Mouse (Mus musculus) neural tube, embryonic 15.5 days (tissue): ENCODE results near the gene Pif1. TPM values are rescaled to one million over a fixed set of nuclear protein-coding genes. Genes with fewer than 3 reads are reported as not detected.

Experiments
- ATAC-seq: fragments of 200-750 bp; cut with Nextera tagmentation; 2 replicates; pipeline ENCODE4 v1.8.0; 2017; ENCODE audit warnings: mild to moderate bottlenecking, moderate TSS enrichment, moderate library complexity; ENCODE audit not compliant: low FRiP score
- H3K27ac ChIP-seq: fragments of 300-500 bp; sonication (generic); replicated peaks from 2 replicates; pipeline ENCODE4 v1.5.1; 2015; ENCODE audit warnings: mild to moderate bottlenecking, inconsistent platforms
- H3K27me3 ChIP-seq: fragments of 300-500 bp; sonication (generic); replicated peaks from 2 replicates; pipeline ENCODE4 v1.6.1; 2015; ENCODE audit warnings: inconsistent platforms
- H3K36me3 ChIP-seq: fragments of 300-500 bp; sonication (generic); 2 replicates; pipeline ENCODE4 v1.6.1; 2015; ENCODE audit warnings: inconsistent platforms
- H3K4me1 ChIP-seq: fragments of 300-500 bp; sonication (generic); 2 replicates; pipeline ENCODE4 v1.6.1; 2015; ENCODE audit warnings: inconsistent platforms
- H3K4me2 ChIP-seq: fragments of 300-500 bp; sonication (generic); 2 replicates; pipeline ENCODE4 v1.6.1; 2015; ENCODE audit warnings: inconsistent platforms, mild to moderate bottlenecking, moderate library complexity
- H3K4me3 ChIP-seq: fragments of 300-500 bp; sonication (generic); replicated peaks from 2 replicates; pipeline ENCODE4 v1.5.1; 2015; ENCODE audit warnings: mild to moderate bottlenecking, inconsistent platforms
- H3K9ac ChIP-seq: fragments of 300-500 bp; sonication (generic); replicated peaks from 2 replicates; pipeline ENCODE4 v1.6.1; 2015; ENCODE audit warnings: mild to moderate bottlenecking, inconsistent platforms
- H3K9me3 ChIP-seq: fragments of 300-500 bp; sonication (generic); replicated peaks from 2 replicates; pipeline ENCODE4 v1.6.1; 2016; ENCODE audit warnings: inconsistent platforms
- WGBS: fragments of 180-500 bp; shearing (Covaris S2); methylation state at CpG from one replicate; pipeline ENCODE4 v1.1.7; 2015; ENCODE audit warnings: mixed read lengths; 5-methylcytosine and 5-hydroxymethylcytosine counted together
- polyA plus RNA-seq: library from polyadenylated mRNA; unstranded; fragments of >200 nt; fragmentation: Nextera tagmentation; extraction: Ambion mirVana; gene quantifications from 2 replicates; pipeline ENCODE4 v1.2.1, GENCODE M21; 2015

Pif1 gene
- polyA plus RNA-seq: 2.7 and 4.7 TPM in 2 replicates

GRCm38 (mm10) chr9:65586406-65587269, at the start of gene Pif1:
Gene Pif1 (plus strand): TSS chr9:65587160.
- H3K36me3 ChIP-seq: no peaks in the 10 kb centered on the region
- whole genome bisulfite sequencing: 9% methylated on average over 28 of the region's 28 CpGs
- H3K27ac ChIP-seq: no peak within 1 kb of the TSS
- no peaks in the 10 kb centered on the region for H3K9me3 ChIP-seq
- H3K4me1 ChIP-seq: peaks cover 27% of the 10 kb centered on the region
- H3K4me2 ChIP-seq: peak within 1 kb of the TSS; percentile 99
- peak within 1 kb of the TSS; percentile 43 for H3K9ac ChIP-seq
- peak; percentile 83 for ATAC-seq
- peak within 1 kb of the TSS; percentile 50 for H3K4me3 ChIP-seq
- peaks cover 10% of the 10 kb centered on the region for H3K27me3 ChIP-seq

DNA sequence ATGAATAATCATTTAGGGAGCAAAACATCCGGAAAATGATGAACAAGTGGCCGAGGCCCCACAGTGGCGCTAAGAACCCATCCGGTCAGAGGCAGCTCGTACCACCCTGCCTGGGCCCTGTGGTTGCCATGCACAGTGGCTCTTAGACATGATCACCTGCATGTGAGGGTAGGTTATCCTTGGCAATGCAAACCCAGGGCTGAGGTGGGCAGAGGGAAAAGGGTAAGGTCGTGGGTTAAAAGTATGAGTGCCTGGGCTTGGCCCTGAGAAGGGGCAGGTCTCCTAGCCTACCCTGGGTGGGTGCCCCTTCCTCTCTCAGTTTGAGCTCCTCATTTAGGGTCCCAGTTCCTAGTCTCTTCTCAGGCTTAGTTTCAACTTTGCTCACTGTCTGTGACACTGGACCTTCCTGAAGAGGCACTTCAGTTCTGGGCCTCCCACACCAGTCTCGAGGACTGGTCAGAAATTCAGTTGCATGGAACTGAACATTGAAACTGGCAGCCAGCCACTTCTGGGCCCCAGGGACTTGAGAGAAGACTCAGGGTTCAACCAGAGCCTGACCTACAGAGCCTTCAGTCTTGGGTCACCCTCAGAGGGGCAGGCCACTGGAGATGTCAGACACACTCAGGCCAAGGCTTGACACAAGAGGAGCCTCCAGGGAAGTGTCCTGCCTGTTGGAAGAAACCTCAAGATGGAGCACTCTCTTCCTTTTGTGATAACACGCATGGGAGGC, 48.9 kb upstream of the Pif1 start:
- Histone ChIP-seq H3K27ac (no peak overlapping the region), H3K27me3 (no peaks in the 10 kb centered on the region), H3K36me3 (no peaks in the 10 kb centered on the region), H3K4me3 (no peak overlapping the region), H3K9ac (no peak overlapping the region), H3K9me3 (no peaks in the 10 kb centered on the region), H3K4me2 (no peak overlapping the region), H3K4me1 (no peaks in the 10 kb centered on the region)
- 90% methylated on average over 8 of the region's 8 CpGs for WGBS
- no peak for ATAC-seq

GRCm38 (mm10) chr9:65539697-65540096, 47.3 kb upstream of the Pif1 start:
- H3K9me3 ChIP-seq: no peaks in the 10 kb centered on the region
- 79% methylated on average over 9 of the region's 9 CpGs for WGBS
- H3K36me3 ChIP-seq: no peaks in the 10 kb centered on the region
- no peak overlapping the region for H3K27ac ChIP-seq
- H3K4me1 ChIP-seq: no peaks in the 10 kb centered on the region
- no peak for ATAC-seq
- no peak overlapping the region for H3K4me3 ChIP-seq
- no peak overlapping the region for H3K4me2 ChIP-seq
- no peak overlapping the region for H3K9ac ChIP-seq
- H3K27me3 ChIP-seq: no peaks in the 10 kb centered on the region

DNA sequence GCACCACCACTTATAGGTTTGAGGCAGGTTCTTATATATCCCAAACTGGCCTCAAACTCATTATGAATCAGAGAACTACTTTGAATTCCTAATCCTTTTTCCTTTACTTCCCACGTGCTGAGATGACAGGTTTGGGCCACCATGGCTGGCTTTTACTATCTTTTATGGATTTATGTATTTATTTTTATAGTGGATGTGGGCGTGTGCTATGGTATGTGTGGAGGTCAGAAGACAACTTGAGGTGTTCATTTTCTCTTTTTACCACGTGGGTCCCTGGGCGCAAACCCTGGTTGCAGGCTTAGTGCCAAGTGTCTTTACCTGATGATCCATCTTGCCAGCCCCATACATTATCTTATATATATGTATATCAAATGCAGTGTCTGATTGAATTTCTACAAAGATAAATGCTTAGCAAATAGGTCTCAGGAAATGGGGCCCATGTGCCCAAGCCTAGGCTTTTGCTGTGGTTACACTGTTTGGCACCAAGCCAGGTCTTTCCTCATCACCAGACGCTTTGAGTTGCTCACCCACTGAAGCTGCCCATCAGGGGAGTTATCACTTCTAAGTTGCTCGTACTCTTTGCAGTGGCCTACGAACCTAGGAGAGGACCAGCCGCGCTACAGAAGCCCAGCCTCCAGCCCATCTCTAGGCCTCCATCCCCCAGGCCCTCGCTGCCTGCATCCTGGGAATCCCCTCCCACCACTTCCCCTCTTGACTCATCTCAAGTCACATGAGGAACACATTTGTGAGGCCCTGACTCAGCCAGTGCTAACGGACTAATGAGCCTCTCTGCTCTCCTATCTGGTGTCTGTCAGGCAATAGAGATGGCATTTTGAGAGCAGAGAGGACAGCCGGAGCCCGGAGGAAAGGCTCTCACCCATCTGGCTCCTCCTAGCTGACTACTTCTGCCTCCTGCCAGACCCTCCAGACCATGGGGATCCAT, 45.6 kb upstream of the Pif1 start:
- Histone ChIP-seq H3K4me3 (no peak overlapping the region), H3K27ac (0 out of 2 replicates have a peak overlapping the region, but pooled peaks have one; percentile 41), H3K36me3 (no peaks in the 10 kb centered on the region), H3K27me3 (no peaks in the 10 kb centered on the region), H3K9ac (no peak overlapping the region), H3K4me1 (0 out of 2 replicates have a peak, but pooled peaks cover 5% of the 10 kb centered on the region), H3K9me3 (no peaks in the 10 kb centered on the region), H3K4me2 (no peak overlapping the region)
- 74% methylated on average over 13 of the region's 13 CpGs for WGBS
- no peak for ATAC-seq

DNA sequence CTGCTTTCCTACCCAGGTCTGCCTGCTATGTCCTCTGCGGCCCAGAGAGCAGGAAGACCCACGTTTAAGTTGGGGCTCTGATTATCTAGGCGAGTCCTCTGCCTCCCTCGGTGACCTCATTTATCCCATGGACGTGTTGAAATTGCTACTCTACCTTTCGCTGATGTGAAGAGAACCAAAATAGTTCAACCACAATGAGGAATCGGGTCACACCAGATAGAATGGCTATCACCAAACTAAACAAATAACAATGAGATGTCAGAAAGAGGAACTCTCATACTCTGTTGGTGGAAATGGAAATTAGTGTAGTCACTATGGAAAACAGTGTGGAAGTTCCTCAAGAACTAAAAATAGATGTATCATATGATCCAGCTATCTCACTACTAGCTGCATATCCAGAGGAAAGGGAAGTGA, 44.8 kb upstream of the Pif1 start:
- Histone ChIP-seq H3K4me3 (no peak overlapping the region), H3K27me3 (no peaks in the 10 kb centered on the region), H3K9me3 (no peaks in the 10 kb centered on the region), H3K4me2 (no peak overlapping the region), H3K27ac (0 out of 2 replicates have a peak overlapping the region, but pooled peaks have one; percentile 41), H3K9ac (no peak overlapping the region), H3K36me3 (no peaks in the 10 kb centered on the region), H3K4me1 (0 out of 2 replicates have a peak, but pooled peaks cover 5% of the 10 kb centered on the region)
- ATAC-seq: no peak
- 85% methylated on average over 7 of the region's 7 CpGs for WGBS

DNA sequence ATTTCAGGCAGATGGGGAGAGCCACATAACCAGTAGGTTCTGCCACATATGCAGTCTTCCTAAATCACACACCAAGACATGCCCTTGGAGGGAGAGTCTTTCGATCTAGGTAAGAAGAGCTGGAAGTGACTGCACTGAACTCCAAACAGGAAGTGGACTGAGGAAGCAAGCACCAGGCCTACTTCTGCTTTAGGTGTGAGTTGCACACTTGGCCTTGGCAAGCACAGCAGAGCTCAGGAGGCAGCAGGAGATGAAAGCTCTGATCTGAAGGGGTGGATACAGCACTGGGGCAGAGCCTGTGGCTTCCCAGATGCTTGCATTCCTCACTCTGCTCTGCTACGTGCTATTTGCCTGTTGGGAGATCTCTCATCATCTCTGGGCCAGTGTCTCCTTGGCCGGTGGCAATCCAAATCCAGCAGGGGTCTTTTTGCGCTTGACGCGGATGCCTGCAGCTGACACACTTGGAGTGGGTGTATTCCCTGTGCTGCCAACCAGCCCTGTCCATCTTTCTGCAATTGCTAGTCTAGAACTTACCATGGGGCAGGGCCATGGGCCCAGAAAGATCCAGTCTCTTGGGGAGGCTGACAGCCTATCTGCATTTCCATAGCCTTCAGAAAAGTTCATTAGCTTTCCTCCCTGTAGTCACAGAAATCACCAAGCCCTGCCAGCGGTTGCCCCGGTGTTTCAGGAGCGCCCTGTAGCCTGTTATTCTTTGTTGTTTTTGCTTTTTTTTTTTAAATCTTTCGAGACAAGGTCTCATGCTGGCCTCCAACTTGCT, 41.1 kb upstream of the Pif1 start:
- Histone ChIP-seq H3K9me3 (no peaks in the 10 kb centered on the region), H3K27ac (no peak overlapping the region), H3K4me2 (no peak overlapping the region), H3K27me3 (no peaks in the 10 kb centered on the region), H3K36me3 (no peaks in the 10 kb centered on the region), H3K4me1 (peaks cover 21% of the 10 kb centered on the region; the same call in 1 of the 2 replicates), H3K4me3 (no peak overlapping the region), H3K9ac (no peak overlapping the region)
- ATAC-seq: no peak
- WGBS: 72% methylated on average over 10 of the region's 10 CpGs

- 58% methylated on average over 4 of the region's 4 CpGs for WGBS
- H3K4me3 ChIP-seq: no peak overlapping the region
- ATAC-seq: no peak
- no peaks in the 10 kb centered on the region for H3K9me3 ChIP-seq
- H3K27me3 ChIP-seq: no peaks in the 10 kb centered on the region
- no peaks in the 10 kb centered on the region for H3K36me3 ChIP-seq
- H3K27ac ChIP-seq: no peak overlapping the region
- H3K9ac ChIP-seq: no peak overlapping the region
- no peak overlapping the region for H3K4me2 ChIP-seq
- H3K4me1 ChIP-seq: peaks cover 25% of the 10 kb centered on the region; the same call in 1 of the 2 replicates
Observed at GRCm38 (mm10) chr9:65546413-65546695, 40.6 kb upstream of the Pif1 start.

DNA sequence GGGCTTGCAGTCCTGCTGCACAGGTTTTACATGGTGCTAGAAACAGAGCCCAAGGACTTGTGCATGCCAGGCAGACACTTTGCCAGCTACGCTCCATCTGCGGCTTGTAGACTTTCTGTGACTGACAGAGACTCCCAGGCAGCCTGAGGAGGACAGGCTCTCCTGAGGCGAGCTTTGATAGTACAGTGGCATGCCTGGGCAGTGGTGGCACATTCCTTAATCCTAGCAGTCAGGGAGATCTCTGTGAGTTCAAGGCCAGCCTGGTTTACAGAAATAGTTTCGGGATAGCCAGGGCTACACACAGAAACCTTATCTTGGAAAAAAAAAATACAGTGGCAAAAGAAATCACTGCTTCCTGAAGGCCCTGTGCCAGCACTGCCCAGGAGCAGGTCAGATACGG, 39.8 kb upstream of the Pif1 start:
- Histone ChIP-seq H3K4me2 (no peak overlapping the region), H3K27me3 (no peaks in the 10 kb centered on the region), H3K36me3 (no peaks in the 10 kb centered on the region), H3K9me3 (no peaks in the 10 kb centered on the region), H3K27ac (no peak overlapping the region), H3K4me1 (peaks cover 25% of the 10 kb centered on the region; the same call in 1 of the 2 replicates), H3K4me3 (no peak overlapping the region), H3K9ac (no peak overlapping the region)
- WGBS: 89% methylated on average over 5 of the region's 5 CpGs
- no peak for ATAC-seq

DNA sequence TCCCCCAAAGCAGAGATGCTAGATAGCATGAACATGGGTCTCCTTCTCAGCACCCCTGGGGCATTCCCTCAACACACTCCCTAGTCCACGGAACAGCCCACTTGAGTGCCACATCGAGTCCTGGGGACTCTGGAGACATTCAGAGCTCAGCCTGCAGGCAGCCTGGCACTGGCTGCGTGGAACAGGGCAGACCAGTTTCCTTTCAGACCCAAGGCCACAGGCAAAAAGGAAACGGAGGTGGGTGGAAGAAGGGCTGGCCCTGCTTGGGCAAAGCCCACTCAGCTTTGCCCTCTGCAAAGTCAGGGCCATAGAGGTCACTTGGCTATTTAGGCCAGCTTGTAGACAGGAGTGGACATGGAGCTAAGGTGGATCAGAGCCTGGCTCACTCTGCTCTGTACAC, 39.1 kb upstream of the Pif1 start:
- Histone ChIP-seq H3K9ac (no peak overlapping the region), H3K27ac (no peak overlapping the region), H3K4me1 (peaks cover 25% of the 10 kb centered on the region; the same call in 1 of the 2 replicates), H3K27me3 (no peaks in the 10 kb centered on the region), H3K36me3 (no peaks in the 10 kb centered on the region), H3K4me2 (no peak overlapping the region), H3K9me3 (no peaks in the 10 kb centered on the region), H3K4me3 (no peak overlapping the region)
- no peak for ATAC-seq
- WGBS: 48% methylated on average over 4 of the region's 4 CpGs

GRCm38 (mm10) chr9:65548311-65548710, 38.6 kb upstream of the Pif1 start:
- H3K4me3 ChIP-seq: no peak overlapping the region
- no peaks in the 10 kb centered on the region for H3K27me3 ChIP-seq
- no peaks in the 10 kb centered on the region for H3K36me3 ChIP-seq
- no peak overlapping the region for H3K4me2 ChIP-seq
- H3K4me1 ChIP-seq: peaks cover 25% of the 10 kb centered on the region; the same call in 1 of the 2 replicates
- H3K9me3 ChIP-seq: no peaks in the 10 kb centered on the region
- H3K9ac ChIP-seq: no peak overlapping the region
- 32% methylated on average over 8 of the region's 8 CpGs for WGBS
- no peak for ATAC-seq
- no peak overlapping the region for H3K27ac ChIP-seq
